Mouse (Mus musculus) thymus, adult 2 months (tissue): ENCODE measurements around the gene Idh1.

ENCODE experiments used
- CTCF ChIP-seq: fragments of 200-500 bp; IDR thresholded peaks from 2 replicates; pipeline ENCODE4 v1.5.1; 2012; ENCODE audit warnings: mild to moderate bottlenecking, control low read depth, low read length, moderate library complexity, borderline replicate concordance; ENCODE audit not compliant: control insufficient read depth, poor library complexity, insufficient read depth; ENCODE audit errors: extremely low read depth
- POLR2A ChIP-seq: fragments of 200-500 bp; IDR thresholded peaks from 2 replicates; pipeline ENCODE4 v1.6.1; 2012; ENCODE audit warnings: mild to moderate bottlenecking, low read length, control low read depth, moderate library complexity; ENCODE audit not compliant: control insufficient read depth, poor library complexity, insufficient read depth; ENCODE audit errors: extremely low read depth

- TF ChIP-seq CTCF: no peak
- TF ChIP-seq POLR2A: no peak
These were observed 26.9 kb upstream of the Idh1 start for GRCm38 (mm10) chr1:65213214-65213613.
